Mouse (Mus musculus) cerebellum, adult 2 months (tissue): Measurements from ENCODE around the gene Ndufa7. TPM values are rescaled to one million over a fixed set of nuclear protein-coding genes. Genes with fewer than 3 reads are reported as not detected.
"Not testable (repeated sequence)": the region's sequence is repeated elsewhere in the genome, so short reads cannot be mapped to it uniquely, and the experiment has no call there.

Source experiments
- DNase-seq, 2 experiments: peaks; one replicate each; pipeline ENCODE4 v3.0.0; 2021
- H3K27ac ChIP-seq: fragments of 200-500 bp; 2 replicates; pipeline ENCODE4 v1.5.1; 2012; ENCODE audit warnings: low read length, control low read depth, inconsistent platforms; ENCODE audit not compliant: insufficient read depth
- H3K27me3 ChIP-seq: fragments of 200-500 bp; 2 replicates; pipeline ENCODE4 v1.6.1; 2012; ENCODE audit warnings: inconsistent platforms, mild to moderate bottlenecking, low read length, moderate library complexity; ENCODE audit not compliant: control insufficient read depth, insufficient read depth
- H3K4me1 ChIP-seq: fragments of 200-500 bp; 2 replicates; pipeline ENCODE4 v1.6.1; 2011; ENCODE audit warnings: low read length; ENCODE audit not compliant: control insufficient read depth, insufficient read depth
- H3K4me3 ChIP-seq: fragments of 200-500 bp; replicated peaks from 2 replicates; pipeline ENCODE3; 2011; ENCODE audit warnings: mild to moderate bottlenecking, low read depth, low read length, control low read depth; ENCODE audit not compliant: insufficient read depth
- CTCF ChIP-seq: fragments of 200-500 bp; IDR thresholded peaks from 2 replicates; pipeline ENCODE4 v1.5.1; 2011; ENCODE audit warnings: low read depth, mild to moderate bottlenecking, control low read depth, low read length, moderate library complexity, borderline replicate concordance; ENCODE audit not compliant: insufficient read depth
- POLR2A ChIP-seq: fragments of 200-500 bp; IDR thresholded peaks from 2 replicates; pipeline ENCODE4 v1.6.1; 2011; ENCODE audit warnings: low read length, control low read depth, borderline replicate concordance; ENCODE audit not compliant: insufficient read depth
- WGBS: fragments of 180-500 bp; shearing (Covaris S2); methylation state at CpG from one replicate; pipeline ENCODE4 v1.1.7; 2018; 5-methylcytosine and 5-hydroxymethylcytosine counted together
- polyA plus RNA-seq: library from polyadenylated mRNA; depleted of rRNA; stranded (reverse); fragments of >200 nt; gene quantifications from 2 replicates; pipeline ENCODE4 v1.2.3, GENCODE M21; 2012

The Ndufa7 gene
- polyA plus RNA-seq, 1 experiment: 341 TPM

- Histone ChIP-seq H3K27me3 (no peaks in the 10 kb centered on the region; the same call in 1 of the 2 replicates), H3K4me3 (no peak overlapping the region), H3K27ac (no peak overlapping the region), H3K4me1 (peaks cover 8% of the 10 kb centered on the region; the same call in 1 of the 2 replicates)
- 80% methylated on average over 6 of the region's 6 CpGs for WGBS
- no peak for DNase-seq
- TF ChIP-seq CTCF: no peak
- TF ChIP-seq POLR2A: no peak
These were observed 9.0 kb upstream of the Ndufa7 start for GRCm38 (mm10) chr17:33815399-33815798.

- H3K27ac ChIP-seq: 0 out of 2 replicates have a peak overlapping the region, but pooled peaks have one; percentile 93
- no peaks in the 10 kb centered on the region for H3K27me3 ChIP-seq
- peaks cover 8% of the 10 kb centered on the region; the same call in 1 of the 2 replicates for H3K4me1 ChIP-seq
- DNase-seq: no peak
- no peak for TF ChIP-seq POLR2A
- TF ChIP-seq CTCF: no peak
- H3K4me3 ChIP-seq: peak overlapping the region; percentile 81
- WGBS: 41% methylated on average over 5 of the region's 5 CpGs
These were observed 7.8 kb upstream of the Ndufa7 start for GRCm38 (mm10) chr17:33816612-33817011.

DNA sequence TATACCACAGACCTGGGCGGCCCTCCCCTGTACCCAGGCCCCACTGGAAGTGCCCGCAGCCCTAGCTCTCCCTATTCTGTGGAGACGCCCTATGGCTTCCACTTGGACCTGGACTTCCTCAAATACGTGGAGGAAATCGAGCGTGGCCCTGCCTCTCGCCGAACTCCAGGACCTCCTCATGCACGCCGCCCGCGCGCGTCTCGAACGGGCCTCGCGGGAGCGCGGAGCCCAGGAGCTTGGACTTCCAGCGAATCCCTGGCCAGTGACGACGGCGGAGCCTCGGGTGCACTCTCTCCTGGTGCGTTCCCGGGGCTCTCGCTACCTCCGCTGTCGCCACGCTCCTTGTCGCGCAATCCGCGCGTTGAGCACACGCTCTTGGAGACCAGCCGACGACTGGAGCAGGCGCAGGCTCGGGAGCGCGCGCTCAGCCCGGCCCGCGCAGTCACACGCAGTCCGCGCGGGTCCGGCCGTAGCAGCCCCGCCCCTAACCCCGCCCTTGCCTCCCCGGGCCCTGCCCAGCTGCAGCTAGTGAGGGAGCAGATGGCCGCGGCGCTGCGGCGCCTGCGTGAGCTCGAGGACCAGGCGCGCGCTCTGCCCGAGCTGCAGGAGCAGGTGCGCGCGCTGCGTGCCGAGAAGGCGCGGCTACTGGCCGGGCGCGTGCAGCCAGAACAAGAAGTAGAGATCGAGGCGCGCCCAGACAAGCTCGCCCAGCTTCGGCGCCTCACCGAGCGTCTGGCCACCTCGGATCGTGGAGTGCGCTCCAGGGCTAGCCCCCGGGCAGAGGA, 7.0 kb upstream of the Ndufa7 start:
- H3K27ac ChIP-seq: peak overlapping the region; percentile 93
- TF ChIP-seq POLR2A (peak; percentile 86), CTCF (no peak)
- peaks cover 8% of the 10 kb centered on the region; the same call in 1 of the 2 replicates for H3K4me1 ChIP-seq
- WGBS: under 1% methylated on average over 89 of the region's 89 CpGs
- H3K4me3 ChIP-seq: peak overlapping the region; percentile 81
- peak; percentile 90 to 96 for DNase-seq
- H3K27me3 ChIP-seq: no peaks in the 10 kb centered on the region

GRCm38 (mm10) chr17:33817969-33818643, 6.3 kb upstream of the Ndufa7 start:
- 8% methylated on average over 33 of the region's 33 CpGs for WGBS
- TF ChIP-seq CTCF (no peak), POLR2A (no peak)
- no peak for DNase-seq

GRCm38 (mm10) chr17:33822436-33822959, 1.9 kb upstream of the Ndufa7 start:
- peaks cover 8% of the 10 kb centered on the region; the same call in 1 of the 2 replicates for H3K4me1 ChIP-seq
- H3K27me3 ChIP-seq: no peaks in the 10 kb centered on the region
- 77% methylated on average over 1 of the region's 1 CpGs for WGBS
- no peak for DNase-seq
- no peak overlapping the region for H3K27ac ChIP-seq
- no peak overlapping the region for H3K4me3 ChIP-seq
- TF ChIP-seq POLR2A (no peak), CTCF (no peak)

More at GRCm38 (mm10) chr17:33817969-33818643, 6.3 kb upstream of the Ndufa7 start:
- peaks cover 8% of the 10 kb centered on the region; the same call in 1 of the 2 replicates for H3K4me1 ChIP-seq
- H3K27ac ChIP-seq: peak overlapping the region; percentile 78
- peak overlapping the region; percentile 81 for H3K4me3 ChIP-seq
- no peaks in the 10 kb centered on the region for H3K27me3 ChIP-seq

DNA sequence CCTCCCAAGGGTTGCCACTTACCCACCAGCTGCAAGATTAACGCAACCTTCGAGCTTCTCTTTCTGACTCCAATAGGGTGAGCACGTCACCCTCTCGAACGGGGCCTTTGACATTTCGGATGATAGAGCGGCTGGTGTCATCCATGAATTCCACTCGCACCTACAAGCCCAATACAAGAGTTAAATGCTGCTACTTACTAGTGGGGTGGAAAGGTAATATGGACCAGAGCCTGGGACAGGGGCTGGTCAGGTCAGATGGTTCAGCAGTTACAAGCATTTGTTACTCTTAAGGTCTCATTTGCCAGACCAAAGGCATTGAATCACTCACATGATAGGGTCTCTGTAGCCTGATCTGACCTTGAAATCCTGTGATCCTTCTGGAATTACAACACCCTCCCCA, 1.2 kb upstream of the Ndufa7 start:
- not testable (repeated sequence) for H3K27ac ChIP-seq, H3K4me1 ChIP-seq, DNase-seq, H3K27me3 ChIP-seq
- H3K4me3 ChIP-seq: peak overlapping the region; percentile 97
- WGBS: 75% methylated on average over 8 of the region's 8 CpGs

GRCm38 (mm10) chr17:33824997-33825330, 592 bp downstream of the Ndufa7 start:
- not testable (repeated sequence) for H3K27ac ChIP-seq

GRCm38 (mm10) chr17:33825462-33825861, 1.1 kb downstream of the Ndufa7 start:
- H3K27ac ChIP-seq: no peak overlapping the region
- H3K4me1 ChIP-seq: peaks cover 13% of the 10 kb centered on the region

More at GRCm38 (mm10) chr17:33824997-33825330, 592 bp downstream of the Ndufa7 start:
- not testable (repeated sequence) for DNase-seq, H3K27me3 ChIP-seq
- WGBS: 5% methylated on average over 6 of the region's 6 CpGs
- H3K4me3 ChIP-seq: peak overlapping the region; percentile 97
- peaks cover 13% of the 10 kb centered on the region for H3K4me1 ChIP-seq

More at GRCm38 (mm10) chr17:33825462-33825861, 1.1 kb downstream of the Ndufa7 start:
- DNase-seq: no peak
- WGBS: 76% methylated on average over 8 of the region's 8 CpGs
- H3K4me3 ChIP-seq: peak overlapping the region; percentile 30
- TF ChIP-seq CTCF: no peak
- no peak for TF ChIP-seq POLR2A
- no peaks in the 10 kb centered on the region for H3K27me3 ChIP-seq
